38 mouse cellular contexts compared by ENCODE assay signal in the genomic region with DNA sequence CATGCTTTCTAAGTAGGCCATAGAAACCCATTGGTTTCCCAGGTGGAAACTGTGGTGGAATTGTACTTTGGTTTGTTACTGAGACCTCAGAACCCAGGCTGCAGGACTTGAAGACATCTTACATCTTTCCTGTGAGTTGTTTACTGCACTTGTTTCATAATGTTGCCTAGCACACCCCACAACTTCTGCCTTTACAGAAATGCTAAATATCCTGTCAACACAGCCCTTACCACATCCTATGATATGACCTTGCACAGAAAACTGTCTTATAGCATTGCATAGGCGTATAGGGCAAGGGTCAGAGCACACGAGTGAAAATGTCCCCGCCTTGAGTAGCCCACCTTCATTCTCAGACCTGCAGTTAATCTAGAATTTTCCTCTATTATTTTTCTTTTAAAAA. TPM values are rescaled to one million over a fixed set of nuclear protein-coding genes. Genes with fewer than 3 reads are reported as not detected.
DNase-seq lines count a peak whose midpoint lies in the region; ATAC-seq and TF ChIP-seq lines count a peak whose summit lies in the region.
"Had no signal": no experiment of that assay in that cellular context is flagged by ENCODE, and none has a peak within 500 bp of the region (broad histone marks: within the 10 kb centered on the region; RNA-seq: fewer than 3 reads in every experiment).

No protein-coding gene starts in this region.

- intact Hi-C loops in left cerebral cortex, postnatal 10 days (cut with DNase I) = no loop called here

- H3K27ac ChIP-seq in bone marrow, adult 2 months (ENCODE audit: control insufficient read depth, insufficient read depth, low read depth, low read length, poor library complexity) = peak overlapping the region; percentile 73
- H3K27ac ChIP-seq: forebrain, embryonic 12.5 days; heart, embryonic 15.5 days; hindbrain, embryonic 13.5 days; layer of hippocampus, adult 2 months; left cerebral cortex, adult 2 months; limb, embryonic 13.5 days; liver, embryonic 12.5 days; neural tube, embryonic 15.5 days had no signal

- no peak overlapping the region for H3K4me3 ChIP-seq in bone marrow, adult 2 months (replicated peaks; ENCODE audit: control insufficient read depth, low read depth, low read length)
- H3K4me3 ChIP-seq: forebrain, embryonic 12.5 days; heart, embryonic 15.5 days; hindbrain, embryonic 13.5 days; layer of hippocampus, adult 2 months; left cerebral cortex, adult 2 months; limb, embryonic 13.5 days; liver, embryonic 12.5 days; neural tube, embryonic 15.5 days had no signal

- WGBS in bone marrow, adult 2 months = 33% methylated on average over 3 of the region's 3 CpGs

- no peak for TF ChIP-seq CTCF in bone marrow, adult 2 months (IDR thresholded peaks at IDR 0.05; ENCODE audit: control insufficient read depth, insufficient read depth, low read length)

- no peak for TF ChIP-seq POLR2A in bone marrow, adult 2 months (IDR thresholded peaks at IDR 0.05; ENCODE audit: borderline replicate concordance, control insufficient read depth, low read depth, low read length)

- ATAC-seq in neutrophil, adult 5-6 weeks (ENCODE audit: extremely low read depth, insufficient number of reproducible peaks, low FRiP score, poor library complexity, severe bottlenecking) = peak; percentile 52
- ATAC-seq: forebrain, postnatal 0 days; inflammation-experienced regulatory T-cells, adult 6 months; liver, embryonic 12.5 days had no signal

- peak; percentile 69 for DNase-seq in 416B (ENCODE audit: low read depth)
- DNase-seq in induced T-regulatory cell, adult 2 months (ENCODE audit: low read depth) = peak; percentile 5
- DNase-seq in left cerebral cortex, postnatal 10 days (ENCODE audit: extremely low spot score in 1 of 2, low spot score in 2 of 2) = no peak
- no peak for DNase-seq in ovary, postnatal 14 days (ENCODE audit: low spot score)
- DNase-seq: adrenal gland, postnatal 14 days; cerebellum, adult 18-20 months; cerebellum, postnatal 10 days; forebrain, postnatal 0 days; gastrocnemius, postnatal 10 days; kidney, adult 2 months; kidney, postnatal 36 days; lung, adult 18-20 months; lung, postnatal 10 days; midbrain, embryonic 14.5 days; right cerebral cortex, postnatal 4 days; thymus, adult 2 months had no signal

- peaks cover 3% of the 10 kb centered on the region for H3K4me1 ChIP-seq in bone marrow, adult 2 months (ENCODE audit: control insufficient read depth, insufficient read depth, low read length)
- H3K4me1 ChIP-seq: forebrain, embryonic 12.5 days; heart, embryonic 15.5 days; hindbrain, embryonic 13.5 days; limb, embryonic 13.5 days; liver, embryonic 12.5 days; neural tube, embryonic 15.5 days had no signal

RNA-seq across cellular contexts. Expression of gene Ccl6, which starts 12.6 kb away (rescaled TPM):
- polyA plus RNA-seq in bone marrow, adult 2 months (2011; ENCODE audit: insufficient read depth, insufficient read length, low replicate concordance, missing spikeins) = 88.2 and 218 TPM in 2 replicates
- total RNA-seq in neutrophil, adult 5-6 weeks (2017) = 1,141 and 1,189 TPM in 2 replicates
- 1 to 10 TPM in 1 of 2 experiments, under 1 TPM in 1; 0.97 to 1.6 TPM for total RNA-seq in left cerebral cortex, postnatal 10 days (2021)
- polyA plus RNA-seq: C2C12 had no signal

RNA-seq across cellular contexts. Expression of gene Ccl9, which starts 27.1 kb away (rescaled TPM):
- polyA plus RNA-seq in bone marrow, adult 2 months (2011; ENCODE audit: insufficient read depth, insufficient read length, low replicate concordance, missing spikeins) = 8.0 and 17.0 TPM in 2 replicates
- total RNA-seq in neutrophil, adult 5-6 weeks (2017) = 30.6 and 52.2 TPM in 2 replicates
- total RNA-seq in left cerebral cortex, postnatal 10 days (2021) = 1 to 10 TPM; 1.5 to 3.6 TPM
- polyA plus RNA-seq: inflammation-experienced regulatory T-cells, adult 6 months had no signal

RNA-seq across cellular contexts. Expression of gene Rpl9-ps1, which starts 39.9 kb away (rescaled TPM):
- polyA plus RNA-seq in bone marrow, adult 2 months (2011; ENCODE audit: insufficient read depth, insufficient read length, low replicate concordance, missing spikeins) = not detected in 2 replicates
- total RNA-seq in neutrophil, adult 5-6 weeks (2017) = 1.4 TPM in 1 of 2 replicates, not detected in the other
- total RNA-seq in left cerebral cortex, postnatal 10 days (2021) = not detected
- total RNA-seq: adrenal gland, postnatal 14 days; CH12.LX; ES-E14; forebrain, postnatal 0 days; gastrocnemius, postnatal 10 days; heart, postnatal 25 days; layer of hippocampus, adult 2 months; layer of hippocampus, postnatal 14 days; left cerebral cortex, adult 2 months; left cerebral cortex, postnatal 36 days had no signal
- polyA plus RNA-seq: brain, embryonic 14.5 days; C2C12; cortical plate, adult 2 months; embryonic facial prominence, embryonic 14.5 days; forebrain, embryonic 12.5 days; forebrain, postnatal 0 days; gonadal fat pad, adult 2 months; heart, embryonic 15.5 days; hindbrain, embryonic 13.5 days; inflammation-experienced regulatory T-cells, adult 6 months; kidney, adult 2 months; kidney, embryonic 16.5 days; limb, embryonic 13.5 days; liver, embryonic 12.5 days; midbrain, embryonic 14.5 days; neural tube, embryonic 15.5 days; thymus, adult 2 months had no signal

RNA-seq across cellular contexts. Expression of gene Ccl3, which starts 43.6 kb away (rescaled TPM):
- 1.3 and 2.0 TPM in 2 replicates for polyA plus RNA-seq in bone marrow, adult 2 months (2011; ENCODE audit: insufficient read depth, insufficient read length, low replicate concordance, missing spikeins)
- total RNA-seq in neutrophil, adult 5-6 weeks (2017) = 25.6 and 29.2 TPM in 2 replicates
- under 1 TPM in 1 of 2 experiments, not detected in 1; 0.81 TPM for total RNA-seq in left cerebral cortex, postnatal 10 days (2021)
- total RNA-seq: adrenal gland, postnatal 14 days; gastrocnemius, postnatal 10 days; layer of hippocampus, adult 2 months; layer of hippocampus, postnatal 14 days; left cerebral cortex, adult 2 months; left cerebral cortex, postnatal 36 days had no signal
- polyA plus RNA-seq: C2C12 had no signal

RNA-seq across cellular contexts. Expression of gene Ccl4, which starts 56.8 kb away (rescaled TPM):
- 1.5 and 2.3 TPM in 2 replicates for polyA plus RNA-seq in bone marrow, adult 2 months (2011; ENCODE audit: insufficient read depth, insufficient read length, low replicate concordance, missing spikeins)
- 15.6 and 16.2 TPM in 2 replicates for total RNA-seq in neutrophil, adult 5-6 weeks (2017)
- not detected for total RNA-seq in left cerebral cortex, postnatal 10 days (2021)
- total RNA-seq: adrenal gland, postnatal 14 days; ES-E14; forebrain, postnatal 0 days; gastrocnemius, postnatal 10 days; heart, postnatal 25 days; layer of hippocampus, adult 2 months; layer of hippocampus, postnatal 14 days; left cerebral cortex, adult 2 months; left cerebral cortex, postnatal 36 days had no signal
- polyA plus RNA-seq: C2C12; forebrain, embryonic 12.5 days had no signal

Comparison
In these comparisons a context has a peak if more than half of its experiments do, and no peak if none do; other contexts are left out.
1. DNase-seq: peak in 416B (single experiment) and induced T-regulatory cell, adult 2 months (single experiment); none in left cerebral cortex, postnatal 10 days (0 of 2) and ovary, postnatal 14 days (single experiment).
2. RNA of gene Ccl6, which starts 12.6 kb away (total RNA-seq): 1,141 to 1,189 TPM in neutrophil, adult 5-6 weeks; 0.97 to 1.6 TPM in left cerebral cortex, postnatal 10 days; every median in the first group is over 100 times any median in the second.